Mouse (Mus musculus): ENCODE results near the gene Fasl. TPM values are rescaled to one million over a fixed set of nuclear protein-coding genes. Genes with fewer than 3 reads are reported as not detected.
A peak's percentile ranks its signal among the peaks of the same experiment; 100 is the strongest.

The Fasl gene
- total RNA-seq, 4 experiments from 2014 or later, result 0.19 to 0.64 (median 0.36) TPM; not detected in 1

DNA sequence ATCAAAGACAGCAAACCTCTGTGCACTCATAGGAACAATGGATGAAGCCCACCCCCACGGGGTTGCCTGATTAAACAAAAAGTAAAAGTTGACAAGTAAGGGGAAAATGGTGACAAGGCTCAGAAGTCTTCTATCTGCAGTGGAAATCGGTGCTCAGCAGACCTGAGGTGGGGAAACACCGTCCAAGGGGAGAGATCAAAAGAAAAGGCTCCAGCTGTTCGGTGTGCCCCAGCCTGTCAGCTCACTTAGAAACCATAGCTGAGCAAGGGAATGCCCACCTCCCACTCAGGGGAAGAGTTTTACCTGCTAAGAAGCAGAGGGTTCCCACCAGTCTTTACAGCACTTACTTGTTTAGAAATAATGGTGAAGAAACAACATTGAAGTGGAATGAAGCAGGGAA, 26.7 kb downstream of the Fasl start:
- DNase-seq (ENCODE audit: low spot score in 2 of 2), result no peak

GRCm38 (mm10) chr1:161756547-161756946, 31.7 kb downstream of the Fasl start:
- DNase-seq (ENCODE audit: low spot score in 2 of 2), result no peak

DNA sequence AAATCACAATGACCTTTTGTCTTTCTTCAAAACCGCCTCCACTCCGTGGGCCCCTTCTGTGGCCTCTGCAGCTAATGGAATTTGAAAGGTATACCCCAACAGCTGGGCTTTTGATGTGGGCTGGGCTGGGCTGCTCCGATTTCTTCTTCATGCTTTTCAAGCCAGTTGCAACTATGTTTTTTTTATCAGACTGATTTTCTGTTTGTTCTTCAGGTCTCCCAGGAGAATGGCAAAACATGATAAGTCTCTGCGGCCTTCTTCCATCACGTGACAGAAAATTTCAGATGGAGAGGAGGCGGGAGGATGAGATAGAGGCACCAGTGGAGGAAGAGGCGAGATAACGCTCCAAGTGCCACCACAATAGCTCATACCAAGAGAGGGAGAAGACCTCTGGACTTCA, 37.0 kb downstream of the Fasl start:
- DNase-seq (ENCODE audit: low spot score in 2 of 2), result no peak

DNA sequence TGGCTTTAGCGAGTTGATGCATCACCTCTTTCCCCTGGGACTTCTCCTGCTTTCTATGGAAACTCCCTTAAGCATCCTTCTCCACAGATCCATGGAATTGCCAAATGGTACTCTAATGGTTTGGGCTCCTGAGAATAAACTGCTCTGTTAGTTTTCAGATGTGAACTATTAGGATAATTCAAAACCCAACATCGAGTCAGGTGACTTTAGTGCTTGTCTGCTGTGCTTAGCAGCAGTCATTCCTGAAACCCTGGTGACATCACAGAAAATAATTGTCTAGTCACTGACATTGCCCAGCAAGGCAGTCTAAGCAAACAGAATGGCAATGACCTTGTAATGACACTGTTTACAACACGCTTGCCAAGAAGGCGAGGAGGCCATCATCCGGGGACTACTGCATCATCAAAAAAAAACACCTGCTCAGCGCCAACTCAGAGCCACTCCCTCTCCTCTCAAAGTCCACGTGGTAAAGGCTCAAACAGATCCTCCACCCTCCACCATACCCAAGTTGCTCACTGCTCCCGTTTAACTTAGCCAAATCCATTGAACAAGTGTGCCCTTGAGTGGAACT, 37.7 kb downstream of the Fasl start:
- no peak for DNase-seq (ENCODE audit: low spot score in 2 of 2)

DNA sequence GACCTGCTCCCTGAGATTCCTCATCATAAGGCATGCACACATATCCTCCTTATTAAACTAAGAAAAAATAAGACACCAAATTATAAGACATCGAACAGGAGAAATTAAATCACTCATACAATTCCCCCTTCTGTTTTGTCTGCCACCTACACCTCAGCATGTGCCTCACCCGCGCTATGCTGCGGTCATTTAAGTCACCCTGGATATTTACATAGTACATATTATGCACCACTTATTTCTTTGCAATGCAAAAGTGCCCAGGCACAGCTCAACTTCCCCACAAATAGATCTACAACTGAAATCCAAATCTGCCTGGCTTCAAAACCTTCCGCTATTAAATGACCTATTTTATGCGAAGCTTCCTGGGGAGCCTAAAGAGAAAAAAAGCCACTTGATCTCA, 39.6 kb downstream of the Fasl start:
- DNase-seq (ENCODE audit: low spot score in 2 of 2), result no peak

- peak in 1 of 2 experiments; percentile 34 for DNase-seq (ENCODE audit: low spot score in 2 of 2)
These were observed 40.2 kb downstream of the Fasl start for GRCm38 (mm10) chr1:161748138-161748537.

GRCm38 (mm10) chr1:161746542-161747302, 41.6 kb downstream of the Fasl start:
- no peak for DNase-seq (ENCODE audit: low spot score in 2 of 2)

DNA sequence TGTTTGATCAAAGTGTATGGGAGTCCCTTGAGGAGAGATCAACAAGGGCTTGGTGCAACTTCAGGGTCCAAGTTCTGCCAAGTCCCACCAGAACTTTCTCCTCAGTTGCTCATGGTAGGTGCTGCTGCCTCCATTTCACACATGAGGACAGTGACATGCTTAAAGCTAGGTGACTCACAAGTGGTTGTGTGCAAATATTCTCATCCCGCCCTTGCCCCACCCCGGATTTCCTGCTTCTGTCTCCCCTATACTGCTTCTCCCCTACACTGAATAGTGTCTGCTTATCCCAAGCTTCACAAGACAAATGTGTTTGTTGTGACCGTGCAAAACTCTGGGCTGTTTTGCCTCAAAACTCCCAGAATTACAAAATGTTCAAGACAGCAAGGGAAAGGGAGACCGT, 43.4 kb downstream of the Fasl start:
- no peak for DNase-seq (ENCODE audit: low spot score in 2 of 2)

GRCm38 (mm10) chr1:161744209-161744608, 44.1 kb downstream of the Fasl start:
- DNase-seq (ENCODE audit: low spot score in 2 of 2), result no peak

- DNase-seq (ENCODE audit: low spot score in 2 of 2), result no peak
These were observed 45.6 kb downstream of the Fasl start for GRCm38 (mm10) chr1:161742481-161743267.

- no peak for DNase-seq (ENCODE audit: low spot score in 2 of 2)
These were observed 51.4 kb downstream of the Fasl start for GRCm38 (mm10) chr1:161736848-161737247.

GRCm38 (mm10) chr1:161736255-161736654, 52.0 kb downstream of the Fasl start:
- no peak for DNase-seq (ENCODE audit: low spot score in 2 of 2)

GRCm38 (mm10) chr1:161735465-161736046, 52.7 kb downstream of the Fasl start:
- no peak for DNase-seq (ENCODE audit: low spot score in 2 of 2)

DNA sequence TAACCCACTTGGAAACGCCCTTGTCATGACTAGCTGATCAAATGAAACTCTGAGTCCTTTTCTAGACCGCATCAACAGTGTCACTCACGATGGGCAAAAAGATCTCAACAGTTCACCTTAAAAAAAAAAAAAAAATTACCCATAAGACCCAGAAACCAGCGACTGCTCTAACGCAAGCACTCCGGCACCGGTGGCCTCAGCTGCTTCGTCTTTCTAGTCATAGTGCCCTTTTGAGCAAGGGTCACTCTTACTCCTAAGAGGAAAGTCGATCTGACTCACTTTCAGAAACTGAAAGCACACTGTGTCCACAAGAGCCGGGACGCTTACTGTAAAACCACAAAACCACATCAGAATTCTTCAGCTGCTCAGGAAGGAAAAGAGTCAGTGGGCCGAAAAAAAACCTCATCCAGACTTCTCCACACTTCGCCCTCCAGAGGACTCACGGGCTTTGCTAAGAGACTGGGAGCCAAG, 53.5 kb downstream of the Fasl start:
- no peak for DNase-seq (ENCODE audit: low spot score in 2 of 2)

- DNase-seq (ENCODE audit: low spot score in 2 of 2), result no peak
These were observed 54.0 kb downstream of the Fasl start for GRCm38 (mm10) chr1:161734314-161734713.

Other genes with a start within 250 kb of the Fasl start
- 10 to 100 TPM; 40.2 to 48.7 (median 45.8) TPM for gene Suco, start 88.2 kb upstream of the Fasl start, total RNA-seq (2022)
- gene Pigc, start 180.7 kb upstream of the Fasl start, total RNA-seq (2022), result 10 to 100 TPM; 11.2 to 18.9 (median 14.7) TPM
- under 1 TPM in 1 of 4 experiments, not detected in 3; 0.36 TPM for gene 4930558K02Rik, start 191.1 kb upstream of the Fasl start, total RNA-seq (2022)